Mouse (Mus musculus) limb, embryonic 13.5 days (tissue): Measurements from ENCODE around the gene Sult2a2. TPM values are rescaled to one million over a fixed set of nuclear protein-coding genes. Genes with fewer than 3 reads are reported as not detected.
"Not testable (repeated sequence)": the region's sequence is repeated elsewhere in the genome, so short reads cannot be mapped to it uniquely, and the experiment has no call there.

Experiments
- ATAC-seq: fragments of 200-750 bp; cut with Nextera tagmentation; 2 replicates; pipeline ENCODE4 v1.8.0; 2017; ENCODE audit warnings: low read depth, moderate number of reproducible peaks, moderate TSS enrichment; ENCODE audit not compliant: low FRiP score
- H3K27ac ChIP-seq: fragments of 300-500 bp; sonication (generic); 2 replicates; pipeline ENCODE4 v1.5.1; 2015; ENCODE audit warnings: inconsistent platforms, mild to moderate bottlenecking, moderate library complexity
- H3K27me3 ChIP-seq: fragments of 300-500 bp; sonication (generic); 2 replicates; pipeline ENCODE4 v1.6.1; 2015; ENCODE audit warnings: mild to moderate bottlenecking, inconsistent platforms
- H3K36me3 ChIP-seq: fragments of 300-500 bp; sonication (generic); 2 replicates; pipeline ENCODE4 v1.6.1; 2015; ENCODE audit warnings: inconsistent platforms, mild to moderate bottlenecking, moderate library complexity
- H3K4me1 ChIP-seq: fragments of 300-500 bp; sonication (generic); 2 replicates; pipeline ENCODE4 v1.6.1; 2015; ENCODE audit warnings: inconsistent platforms
- H3K4me2 ChIP-seq: fragments of 300-500 bp; sonication (generic); replicated peaks from 2 replicates; pipeline ENCODE4 v1.6.1; 2015; ENCODE audit warnings: inconsistent platforms, mild to moderate bottlenecking, moderate library complexity
- H3K4me3 ChIP-seq: fragments of 300-500 bp; sonication (generic); 2 replicates; pipeline ENCODE4 v1.5.1; 2015; ENCODE audit warnings: moderate library complexity, mild to moderate bottlenecking, inconsistent platforms
- H3K9ac ChIP-seq: fragments of 300-500 bp; sonication (generic); 2 replicates; pipeline ENCODE4 v1.6.1; 2015; ENCODE audit warnings: mild to moderate bottlenecking, inconsistent platforms
- H3K9me3 ChIP-seq: fragments of 300-500 bp; sonication (generic); 2 replicates; pipeline ENCODE4 v1.6.1; 2016; ENCODE audit warnings: inconsistent platforms
- WGBS: fragments of 180-500 bp; shearing (Covaris S2); methylation state at CpG from one replicate; pipeline ENCODE4 v1.1.7; 2015; 5-methylcytosine and 5-hydroxymethylcytosine counted together
- polyA plus RNA-seq: library from polyadenylated mRNA; unstranded; fragments of >200 nt; fragmentation: Nextera tagmentation; extraction: Ambion mirVana; gene quantifications from 2 replicates; pipeline ENCODE4 v1.2.1, GENCODE M21; 2015

Gene Sult2a2
- polyA plus RNA-seq, result not detected in 2 replicates

DNA sequence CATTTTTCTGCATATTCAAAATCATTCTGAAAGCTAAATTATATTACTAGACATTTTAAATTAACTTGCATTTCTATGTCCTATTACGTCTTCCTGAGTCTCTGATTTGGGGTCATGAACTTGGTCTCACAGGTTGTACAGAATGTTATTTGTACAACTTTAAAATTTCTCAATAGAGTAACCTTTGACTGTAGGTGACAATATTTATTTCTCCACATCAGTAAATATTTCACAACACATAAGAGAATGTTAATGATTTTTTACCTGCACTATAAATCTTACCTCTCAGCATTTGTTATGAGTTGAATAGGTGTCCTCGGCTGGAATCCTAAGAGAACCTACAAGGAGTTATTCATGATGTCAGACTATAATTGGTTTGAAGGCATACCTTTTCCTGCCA, at the start of gene Sult2a2:
TSS of gene Sult2a2 (plus strand) at position 301 of the 400 bp plus-strand sequence.
- not testable (repeated sequence) for H3K9ac ChIP-seq, ATAC-seq, H3K9me3 ChIP-seq, H3K27me3 ChIP-seq, H3K27ac ChIP-seq, H3K36me3 ChIP-seq, H3K4me1 ChIP-seq, H3K4me2 ChIP-seq, H3K4me3 ChIP-seq
- 93% methylated on average over 1 of the region's 2 CpGs for WGBS

DNA sequence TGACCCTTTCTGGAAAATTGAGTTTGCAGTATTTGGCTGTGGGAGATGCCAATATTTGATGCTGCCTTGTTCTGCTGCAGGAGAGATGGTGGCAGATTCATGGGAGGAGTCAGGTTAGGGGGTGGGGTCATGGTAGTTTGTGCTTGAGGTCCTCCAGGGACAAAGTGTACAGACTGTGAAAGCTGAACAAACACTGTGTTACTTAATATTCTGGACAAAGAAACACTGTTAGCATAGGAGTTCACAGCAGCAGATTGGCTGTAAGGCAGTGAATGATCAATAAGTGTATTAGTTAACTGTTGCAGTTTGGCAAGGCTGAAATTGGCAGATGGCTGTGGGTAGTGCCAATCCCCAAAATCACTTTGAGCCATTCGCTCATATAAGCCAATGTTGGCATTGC, 80.6 kb downstream of the Sult2a2 start:
- no peak overlapping the region for H3K4me2 ChIP-seq
- H3K4me1 ChIP-seq, result no peaks in the 10 kb centered on the region
- ATAC-seq, result no peak
- peaks cover 11% of the 10 kb centered on the region; the same call in 1 of the 2 replicates for H3K9me3 ChIP-seq
- H3K27ac ChIP-seq, result no peak overlapping the region
- H3K4me3 ChIP-seq, result no peak overlapping the region
- WGBS, result 86% methylated on average over 1 of the region's 1 CpGs
- no peaks in the 10 kb centered on the region for H3K27me3 ChIP-seq
- H3K36me3 ChIP-seq, result no peaks in the 10 kb centered on the region
- no peak overlapping the region for H3K9ac ChIP-seq

Other genes with a start within 250 kb of the Sult2a2 start
- not detected in 2 replicates for gene Bsph2, start 162.4 kb upstream of the Sult2a2 start, polyA plus RNA-seq
- gene Sult2a5, start 109.5 kb upstream of the Sult2a2 start, polyA plus RNA-seq, result not detected in 2 replicates
- gene Sult2a1, start 103.9 kb downstream of the Sult2a2 start, polyA plus RNA-seq, result not detected in 2 replicates